Mouse (Mus musculus) spleen, adult 2 months (tissue): Measurements from ENCODE around the gene Ybey. TPM values are rescaled to one million over a fixed set of nuclear protein-coding genes. Genes with fewer than 3 reads are reported as not detected.

ENCODE experiments used
- DNase-seq, 2 experiments: peaks; one replicate each; pipeline versions ENCODE4 v3.0.0 to v3.0.0-alpha.2; 2012 to 2021; ENCODE audit warnings: low spot score in 2 of 2, low read depth in 1 of 2
- H3K27ac ChIP-seq: fragments of 200-500 bp; 2 replicates; pipeline ENCODE4 v1.5.1; 2012; ENCODE audit warnings: low read length, inconsistent platforms; ENCODE audit not compliant: insufficient read depth
- H3K27me3 ChIP-seq: fragments of 200-500 bp; 2 replicates; pipeline ENCODE4 v1.6.1; 2012; ENCODE audit warnings: mild to moderate bottlenecking, moderate library complexity, low read length, inconsistent platforms; ENCODE audit not compliant: control insufficient read depth, insufficient read depth
- H3K36me3 ChIP-seq: fragments of 200-500 bp; 2 replicates; pipeline ENCODE4 v1.6.1; 2012; ENCODE audit warnings: mild to moderate bottlenecking, low read length, inconsistent platforms; ENCODE audit not compliant: control insufficient read depth, insufficient read depth
- H3K4me1 ChIP-seq: fragments of 200-500 bp; 2 replicates; pipeline ENCODE4 v1.6.1; 2011; ENCODE audit warnings: inconsistent platforms; ENCODE audit not compliant: control insufficient read depth, insufficient read depth, insufficient read length
- H3K4me3 ChIP-seq: fragments of 200-500 bp; 2 replicates; pipeline ENCODE4 v1.5.1; 2011; ENCODE audit warnings: mild to moderate bottlenecking, inconsistent platforms; ENCODE audit not compliant: insufficient read depth, insufficient read length; ENCODE audit errors: extremely low read depth
- CTCF ChIP-seq: fragments of 200-500 bp; IDR thresholded peaks from 2 replicates; pipeline ENCODE4 v1.5.1; 2011; ENCODE audit warnings: mild to moderate bottlenecking, inconsistent platforms; ENCODE audit not compliant: insufficient read depth, insufficient read length, insufficient replicate concordance; ENCODE audit errors: extremely low read depth
- POLR2A ChIP-seq: fragments of 200-500 bp; IDR thresholded peaks from 2 replicates; pipeline ENCODE4 v1.6.1; 2011; ENCODE audit warnings: low read depth, low read length, inconsistent platforms
- WGBS: fragments of 180-500 bp; shearing (Covaris S2); methylation state at CpG from one replicate; pipeline ENCODE4 v1.1.7; 2018; 5-methylcytosine and 5-hydroxymethylcytosine counted together
- polyA plus RNA-seq: library from polyadenylated mRNA; depleted of rRNA; stranded (reverse); fragments of >200 nt; gene quantifications from 2 replicates; pipeline ENCODE4 v1.2.3, GENCODE M21; 2012; rRNA removed

Ybey gene
- polyA plus RNA-seq = 2.4 and 3.1 TPM in 2 replicates

DNA sequence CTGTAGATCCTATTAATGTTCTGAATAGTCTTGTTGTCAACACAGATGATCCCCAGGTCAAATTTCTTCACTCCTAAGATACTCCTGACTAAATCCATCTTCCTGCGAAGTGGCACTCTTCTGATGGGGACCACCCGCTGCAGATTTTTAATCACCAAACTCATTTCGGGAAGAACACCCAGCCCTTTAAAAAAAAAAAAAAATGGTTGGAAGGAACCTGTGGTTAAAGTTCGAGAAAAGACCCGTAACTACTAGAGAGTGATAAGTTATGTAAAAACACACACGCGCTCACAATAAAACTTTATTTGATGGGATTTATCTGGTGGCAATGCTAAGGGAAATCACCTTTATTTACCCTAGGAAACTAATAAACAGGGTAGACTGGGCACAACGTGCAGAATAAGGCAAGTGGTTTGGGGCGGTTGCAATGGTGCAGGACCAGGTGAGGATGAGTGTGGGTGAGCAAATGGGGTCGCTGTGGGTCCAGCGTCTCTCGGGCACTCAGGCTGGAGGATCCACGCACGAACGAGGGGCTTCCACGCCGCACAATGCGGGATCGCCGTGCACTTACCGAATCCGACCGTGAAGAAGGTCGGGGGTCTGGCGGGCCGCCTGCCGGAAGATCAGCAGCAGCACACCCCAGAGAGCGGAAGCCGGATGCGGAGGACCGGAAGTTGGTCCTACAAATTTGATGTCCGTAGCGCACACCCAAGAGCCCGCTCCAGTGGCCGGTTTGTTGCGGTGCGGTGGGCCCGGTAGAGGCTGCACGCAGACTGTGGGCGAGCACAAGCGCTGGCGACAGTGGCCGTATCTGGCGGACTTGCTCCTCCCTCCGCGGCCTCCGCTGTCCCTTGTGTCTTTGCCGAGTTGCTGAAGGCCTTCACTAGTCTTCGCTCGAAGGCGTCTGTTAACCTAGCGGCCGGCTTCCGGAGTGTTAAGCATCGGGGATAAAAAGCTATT, at the start of gene Ybey, which contains the start of gene Mcm3ap:
Gene Ybey, minus strand, starts transcription at position 912 of the 960 bp plus-strand sequence.
Gene Mcm3ap, plus strand, starts transcription at position 725 of the 960 bp plus-strand sequence.
- H3K27me3 ChIP-seq = no peaks in the 10 kb centered on the region
- DNase-seq = peak; percentile 68 to 87
- peak within 1 kb of the TSS; percentile 86 for H3K27ac ChIP-seq
- WGBS = 1% methylated on average over 55 of the region's 55 CpGs
- peaks cover 18% of the 10 kb centered on the region for H3K36me3 ChIP-seq
- TF ChIP-seq CTCF (0 out of 2 replicates have a peak, but pooled peaks have one; percentile 17), POLR2A (peak; percentile 34)
- H3K4me1 ChIP-seq = no peaks in the 10 kb centered on the region; the same call in 1 of the 2 replicates
- peak within 1 kb of the TSS; percentile 90 for H3K4me3 ChIP-seq

- DNase-seq = peak; percentile 59 to 78
- no peak overlapping the region for H3K4me3 ChIP-seq
- no peaks in the 10 kb centered on the region for H3K4me1 ChIP-seq
- WGBS = 51% methylated on average over 5 of the region's 5 CpGs
- no peaks in the 10 kb centered on the region for H3K27me3 ChIP-seq
- TF ChIP-seq CTCF (peak; percentile 81; the same call in 1 of the 2 replicates), POLR2A (no peak)
- H3K36me3 ChIP-seq = peaks cover 15% of the 10 kb centered on the region
- H3K27ac ChIP-seq = no peak overlapping the region
These were observed 44.2 kb upstream of the Ybey start for GRCm38 (mm10) chr10:76512965-76513583.

- Histone ChIP-seq H3K27me3 (no peaks in the 10 kb centered on the region), H3K4me1 (no peaks in the 10 kb centered on the region), H3K36me3 (peaks cover 37% of the 10 kb centered on the region), H3K4me3 (no peak overlapping the region), H3K27ac (no peak overlapping the region)
- no peak for DNase-seq
- TF ChIP-seq CTCF (no peak), POLR2A (no peak)
- WGBS = 91% methylated on average over 7 of the region's 7 CpGs
These were observed 37.0 kb upstream of the Ybey start for GRCm38 (mm10) chr10:76505865-76506264.

DNA sequence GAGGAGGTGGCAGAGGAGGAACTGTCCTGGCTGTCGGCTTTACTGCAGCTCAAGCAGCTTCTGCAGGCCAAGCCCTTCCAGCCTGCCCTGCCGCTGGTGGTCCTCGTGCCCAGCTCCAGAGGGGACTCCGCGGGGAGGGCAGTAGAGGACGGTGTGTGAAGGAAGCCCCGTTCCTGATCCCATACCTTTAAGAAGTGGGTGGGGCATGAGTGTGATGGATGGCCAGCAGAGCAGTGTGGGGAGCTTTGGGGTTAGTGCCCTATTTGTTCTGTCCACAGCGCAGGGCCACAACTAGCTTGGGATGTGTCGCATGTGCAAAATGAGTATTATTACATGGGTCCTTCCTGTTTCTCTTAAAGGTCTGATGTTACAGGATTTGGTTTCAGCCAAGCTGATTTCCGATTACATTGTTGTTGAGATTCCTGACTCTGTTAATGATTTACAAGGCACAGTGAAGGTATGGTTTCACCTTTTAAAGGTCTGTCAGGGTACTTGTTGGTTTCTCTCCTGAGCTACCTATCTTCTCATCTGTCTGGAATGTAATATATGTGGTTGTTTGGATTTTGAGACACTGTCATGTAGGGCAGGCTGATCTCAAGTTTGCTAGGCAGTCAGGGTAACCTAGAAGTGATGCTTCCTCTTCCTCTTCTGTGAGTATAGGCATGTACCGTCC, 35.5 kb upstream of the Ybey start:
- H3K36me3 ChIP-seq = peaks cover 48% of the 10 kb centered on the region
- no peak for DNase-seq
- H3K27me3 ChIP-seq = no peaks in the 10 kb centered on the region
- 91% methylated on average over 11 of the region's 11 CpGs for WGBS
- TF ChIP-seq CTCF (no peak), POLR2A (no peak)
- H3K4me3 ChIP-seq = no peak overlapping the region
- no peak overlapping the region for H3K27ac ChIP-seq
- H3K4me1 ChIP-seq = no peaks in the 10 kb centered on the region

GRCm38 (mm10) chr10:76497522-76497921, 28.6 kb upstream of the Ybey start:
- H3K4me1 ChIP-seq = no peaks in the 10 kb centered on the region
- H3K27ac ChIP-seq = no peak overlapping the region
- no peaks in the 10 kb centered on the region for H3K27me3 ChIP-seq
- no peak overlapping the region for H3K4me3 ChIP-seq
- no peak for TF ChIP-seq CTCF
- no peak for TF ChIP-seq POLR2A
- WGBS = 90% methylated on average over 4 of the region's 4 CpGs
- peaks cover 52% of the 10 kb centered on the region for H3K36me3 ChIP-seq
- no peak for DNase-seq

DNA sequence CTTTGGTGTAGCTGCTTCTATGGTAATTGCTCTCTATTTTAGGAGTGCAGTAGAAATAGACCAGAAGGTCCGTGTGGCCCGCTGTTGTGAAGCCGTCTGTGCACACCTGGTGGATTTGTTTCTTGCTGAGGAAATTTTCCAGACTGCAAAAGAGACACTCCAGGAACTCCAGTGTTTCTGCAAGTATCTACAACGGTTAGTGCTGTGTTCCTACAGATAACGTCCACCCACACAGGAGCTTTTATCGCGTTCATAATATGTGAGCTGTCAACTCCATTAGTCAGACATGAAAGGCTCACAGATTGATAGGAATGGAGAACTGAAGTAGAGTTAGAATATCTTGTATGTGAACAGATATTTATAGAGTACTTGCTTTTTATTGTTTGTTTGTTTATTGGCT, 27.5 kb upstream of the Ybey start:
- WGBS = 86% methylated on average over 7 of the region's 7 CpGs
- no peak overlapping the region for H3K4me3 ChIP-seq
- H3K27ac ChIP-seq = no peak overlapping the region
- peaks cover 52% of the 10 kb centered on the region for H3K36me3 ChIP-seq
- H3K27me3 ChIP-seq = no peaks in the 10 kb centered on the region
- H3K4me1 ChIP-seq = no peaks in the 10 kb centered on the region
- TF ChIP-seq CTCF (no peak), POLR2A (no peak)
- DNase-seq = no peak
